In the genomic region with DNA sequence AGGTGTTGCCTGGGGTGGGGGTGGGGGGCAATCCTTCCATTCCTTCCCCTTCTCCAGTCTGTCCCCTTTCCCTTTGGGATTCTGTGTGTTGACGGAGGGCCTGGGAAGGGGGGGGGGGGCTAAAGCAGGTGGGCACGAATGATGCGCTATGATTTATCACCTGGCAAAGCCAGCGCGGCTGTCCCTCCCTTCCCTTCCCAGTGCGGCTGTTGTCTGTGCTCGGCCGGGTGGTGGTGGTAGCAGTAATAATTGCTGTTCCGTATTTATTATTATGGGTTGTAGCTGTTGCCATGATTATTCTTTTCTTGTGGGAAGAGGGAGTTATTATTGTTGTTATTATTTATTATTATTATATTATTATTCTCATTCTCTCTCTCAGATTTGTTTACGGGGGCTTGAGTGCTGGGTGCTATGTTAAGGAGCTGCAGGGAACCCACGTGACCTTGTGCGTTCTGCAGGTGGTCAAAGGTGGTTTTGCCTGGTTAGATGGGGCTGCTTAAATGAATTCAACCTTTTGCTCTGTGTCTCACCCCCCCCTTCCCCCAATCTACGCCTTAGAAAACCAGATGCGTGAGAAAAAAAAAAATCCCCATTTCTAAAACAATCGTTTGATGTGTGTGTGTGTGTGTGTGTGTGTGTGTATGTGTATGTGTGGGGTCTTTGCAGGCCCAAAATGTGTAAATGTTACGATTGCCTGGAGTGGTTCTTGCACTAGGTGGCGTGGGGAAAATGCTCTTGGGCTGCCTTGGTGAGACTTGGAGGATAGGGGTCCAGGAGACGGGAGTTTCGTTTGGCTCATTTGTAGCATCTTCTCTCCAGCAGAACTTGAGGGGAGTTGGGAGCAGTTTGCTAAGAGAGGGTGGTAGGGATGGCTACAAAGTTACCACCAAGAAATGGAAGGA, we compare ENCODE assay signal across 10 mouse cellular contexts. TPM values are rescaled to one million over a fixed set of nuclear protein-coding genes. Genes with fewer than 3 reads are reported as not detected.
DNase-seq lines count a peak whose midpoint lies in the region; ATAC-seq and TF ChIP-seq lines count a peak whose summit lies in the region.
"Had no signal": no experiment of that assay in that cellular context is flagged by ENCODE, and none has a peak within 500 bp of the region (broad histone marks: within the 10 kb centered on the region; RNA-seq: fewer than 3 reads in every experiment).

No protein-coding gene starts in this region.

- dilution Hi-C loops in CH12.LX (cut with MboI; ENCODE audit: extremely low pct_ligation_motif_present, extremely low pct_unique_long_range_greater_than_20kb, low sequenced_read_pairs): no loop called here

- TF ChIP-seq EP300 in CH12.LX (IDR thresholded peaks at IDR 0.05; ENCODE audit: low read length): no peak

- peaks cover 0 to 4% of the 10 kb centered on the region in 2 experiments for H3K36me3 ChIP-seq in CH12.LX (replicated peaks in 1 of 2; ENCODE audit: control insufficient read depth in 1 of 2, insufficient read depth in 1 of 2, low read length in 1 of 2)
- H3K36me3 ChIP-seq in forebrain, embryonic 11.5 days (ENCODE audit: control insufficient read depth, insufficient read depth, low read length): no peaks in the 10 kb centered on the region
- H3K36me3 ChIP-seq in midbrain, embryonic 11.5 days (ENCODE audit: control insufficient read depth, insufficient read depth, low read length): no peaks in the 10 kb centered on the region

- no peaks in the 10 kb centered on the region for H3K9me3 ChIP-seq in CH12.LX (replicated peaks; ENCODE audit: low read length)
- no peaks in the 10 kb centered on the region for H3K9me3 ChIP-seq in forebrain, embryonic 11.5 days (ENCODE audit: control insufficient read depth, low read length)
- H3K9me3 ChIP-seq in midbrain, embryonic 11.5 days (ENCODE audit: control insufficient read depth, low read length): no peaks in the 10 kb centered on the region
- H3K9me3 ChIP-seq: megakaryocyte, embryonic 14.5 days had no signal

- H3K79me2 ChIP-seq in CH12.LX (replicated peaks; ENCODE audit: control insufficient read depth, extremely low read depth, insufficient read depth, poor library complexity, severe bottlenecking): no peaks in the 10 kb centered on the region; the same call in 1 of the 2 replicates

- peaks cover 4% of the 10 kb centered on the region; the same call in 1 of the 2 replicates for H3K4me1 ChIP-seq in cerebellum, adult 2 months (ENCODE audit: control insufficient read depth, insufficient read depth, low read length)
- peaks cover 0 to 25% of the 10 kb centered on the region in 2 experiments; a peak in 2 of 4 replicates for H3K4me1 ChIP-seq in CH12.LX (ENCODE audit: control insufficient read depth in 1 of 2, insufficient read depth in 2 of 2)
- 0 out of 2 replicates have a peak, but pooled peaks cover 2% of the 10 kb centered on the region for H3K4me1 ChIP-seq in forebrain, embryonic 11.5 days (replicated peaks; ENCODE audit: control insufficient read depth, insufficient read depth, low read length)
- peaks cover 4% of the 10 kb centered on the region; the same call in 1 of the 2 replicates for H3K4me1 ChIP-seq in midbrain, embryonic 11.5 days (ENCODE audit: control insufficient read depth, insufficient read depth, low read length)

- peak overlapping the region; percentile 49 for H3K9ac ChIP-seq in CH12.LX (ENCODE audit: insufficient read depth, low read depth)
- peak overlapping the region; percentile 16; the same call in 1 of the 2 replicates for H3K9ac ChIP-seq in forebrain, embryonic 11.5 days (ENCODE audit: low read length)
- H3K9ac ChIP-seq in midbrain, embryonic 11.5 days (ENCODE audit: low read length): no peak overlapping the region

- H3K27me3 ChIP-seq in cerebellum, adult 2 months (ENCODE audit: control insufficient read depth, insufficient read depth, low read length): no peaks in the 10 kb centered on the region
- peaks cover 6% of the 10 kb centered on the region for H3K27me3 ChIP-seq in CH12.LX (replicated peaks)
- peaks cover 6% of the 10 kb centered on the region; the same call in 1 of the 2 replicates for H3K27me3 ChIP-seq in forebrain, embryonic 11.5 days (ENCODE audit: control insufficient read depth, insufficient read depth, low read length)
- no peaks in the 10 kb centered on the region; the same call in 1 of the 2 replicates for H3K27me3 ChIP-seq in midbrain, embryonic 11.5 days (ENCODE audit: control insufficient read depth, insufficient read depth, low read length)

- WGBS in cerebellum, adult 2 months: 4% methylated on average over 19 of the region's 19 CpGs
- WGBS in forebrain, embryonic 11.5 days: 26% methylated on average over 19 of the region's 19 CpGs
- WGBS in midbrain, embryonic 11.5 days: 29% methylated on average over 19 of the region's 19 CpGs

- DNase-seq in cerebellum, adult 2 months: peak; percentile 37 to 41
- DNase-seq in CH12.LX (ENCODE audit: extremely low read depth): no peak
- DNase-seq in forebrain, embryonic 11.5 days (ENCODE audit: low spot score): peak; percentile 50
- DNase-seq in midbrain, embryonic 11.5 days (ENCODE audit: low spot score, missing footprints): no peak
- DNase-seq in urinary bladder, postnatal 36 days (ENCODE audit: low spot score in 2 of 2): no peak
- DNase-seq in gastrocnemius, postnatal 4 days (ENCODE audit: low spot score in 2 of 2): no peak
- DNase-seq in urinary bladder, postnatal 4 days (ENCODE audit: low spot score in 2 of 2): no peak
- DNase-seq: kidney, postnatal 10 days had no signal

- peak overlapping the region; percentile 45 for H3K27ac ChIP-seq in cerebellum, adult 2 months (ENCODE audit: insufficient read depth, low read length)
- peak overlapping the region; percentile 35; the same call in 1 of the 2 replicates for H3K27ac ChIP-seq in CH12.LX (ENCODE audit: insufficient read depth, low read depth)
- no peak overlapping the region for H3K27ac ChIP-seq in forebrain, embryonic 11.5 days (ENCODE audit: low read depth, low read length)
- no peak overlapping the region for H3K27ac ChIP-seq in midbrain, embryonic 11.5 days (ENCODE audit: low read depth, low read length)

- ATAC-seq in cerebellum, adult (ENCODE audit: insufficient number of reproducible peaks, low FRiP score, low TSS enrichment): no peak
- ATAC-seq in forebrain, embryonic 11.5 days (replicated peaks; ENCODE audit: low FRiP score): no peak
- no peak for ATAC-seq in midbrain, embryonic 11.5 days (ENCODE audit: low FRiP score)

- peak; percentile 36 for TF ChIP-seq RAD21 in CH12.LX (IDR thresholded peaks at IDR 0.05; ENCODE audit: low read depth, low read length)

- peak; percentile 34; the same call in 1 of the 2 replicates for TF ChIP-seq CTCF in cerebellum, adult 2 months (IDR thresholded peaks at IDR 0.05; ENCODE audit: borderline replicate concordance, insufficient read depth, low read depth, low read length)
- peak in 1 of 2 experiments; percentile 59; a peak in 2 of 4 replicates for TF ChIP-seq CTCF in CH12.LX (conservative IDR thresholded peaks at IDR 0.05 in 1 of 2, IDR thresholded peaks at IDR 0.05 in 1 of 2; ENCODE audit: low read depth in 2 of 2, low read length in 2 of 2)

- peak overlapping the region; percentile 79 for H3K4me2 ChIP-seq in CH12.LX (ENCODE audit: insufficient read depth, low read depth, poor library complexity, severe bottlenecking)
- peak overlapping the region; percentile 78 for H3K4me2 ChIP-seq in forebrain, embryonic 11.5 days (ENCODE audit: low read depth, low read length, severe bottlenecking)
- H3K4me2 ChIP-seq in midbrain, embryonic 11.5 days: peak overlapping the region; percentile 83

- TF ChIP-seq POLR2A in cerebellum, adult 2 months (IDR thresholded peaks at IDR 0.05; ENCODE audit: borderline replicate concordance, insufficient read depth, low read length): no peak
- TF ChIP-seq POLR2A in CH12.LX (IDR thresholded peaks at IDR 0.05; ENCODE audit: low read depth, low read length): no peak

- in situ Hi-C loops in CH12.LX (cut with MboI; ENCODE audit: low pct_ligation_motif_present, low pct_unique_long_range_greater_than_20kb, low sequenced_read_pairs): no loop called here

- peak overlapping the region; percentile 76 for H3K4me3 ChIP-seq in cerebellum, adult 2 months (replicated peaks; ENCODE audit: insufficient read depth, low read depth, low read length)
- peak overlapping the region; percentile 62 to 79 (median 69) for H3K4me3 ChIP-seq in CH12.LX (replicated peaks in 1 of 3; ENCODE audit: low read depth in 2 of 3, low read length in 2 of 3, poor library complexity in 1 of 3)
- H3K4me3 ChIP-seq in forebrain, embryonic 11.5 days (ENCODE audit: low read depth, low read length): peak overlapping the region; percentile 56
- H3K4me3 ChIP-seq in midbrain, embryonic 11.5 days (ENCODE audit: low read depth, low read length): peak overlapping the region; percentile 70
- H3K4me3 ChIP-seq: megakaryocyte, embryonic 14.5 days had no signal

TF ChIP-seq in CH12.LX, 34 proteins besides CTCF, POLR2A, EP300 and RAD21 (continues in another document):
- TF ChIP-seq SMC3 (IDR thresholded peaks at IDR 0.05; ENCODE audit: low read depth, low read length) (peak; percentile 42; the same call in 1 of the 2 replicates), MEF2A (IDR thresholded peaks at IDR 0.05; ENCODE audit: borderline replicate concordance, low read depth, low read length) (0 out of 2 replicates have a peak, but pooled peaks have one; percentile 12)

RNA-seq across cellular contexts. Expression of a gene that starts 1.5 kb away (rescaled TPM):
- 12.1 and 13.7 TPM in 2 replicates for polyA plus RNA-seq in cerebellum, adult 2 months (2012; rRNA removed)
- 1.3 and 1.9 TPM in 2 replicates for total RNA-seq in CH12.LX (2012; rRNA removed)
- total RNA-seq in CH12.LX (2014; rRNA removed): 0.26 and 0.36 TPM in 2 replicates
- polyA plus RNA-seq in CH12.LX (2012; ENCODE audit: insufficient read length, low read depth): 1.0 and 1.2 TPM in 2 replicates
- polyA plus RNA-seq in forebrain, embryonic 11.5 days (2014; fragmentation: Nextera tagmentation; extraction: Ambion mirVana): 1.2 and 1.9 TPM in 2 replicates
- 0.90 and 1.3 TPM in 2 replicates for polyA plus RNA-seq in midbrain, embryonic 11.5 days (2014; fragmentation: Nextera tagmentation; extraction: Ambion mirVana)
- total RNA-seq in gastrocnemius, postnatal 4 days (2021): under 1 TPM; 0.22 to 0.23 TPM

RNA-seq across cellular contexts. Expression of a gene that starts 26.4 kb away (rescaled TPM):
- polyA plus RNA-seq in cerebellum, adult 2 months (2012; rRNA removed): 9.9 and 10.4 TPM in 2 replicates
- total RNA-seq in CH12.LX (2012; rRNA removed) (137 and 176 TPM in 2 replicates), CH12.LX (2014; rRNA removed) (186 and 188 TPM in 2 replicates)
- polyA plus RNA-seq in CH12.LX (2012; ENCODE audit: insufficient read length, low read depth): 191 and 221 TPM in 2 replicates
- polyA plus RNA-seq in forebrain, embryonic 11.5 days (2014; fragmentation: Nextera tagmentation; extraction: Ambion mirVana): 117 and 123 TPM in 2 replicates
- 97.7 and 102 TPM in 2 replicates for polyA plus RNA-seq in midbrain, embryonic 11.5 days (2014; fragmentation: Nextera tagmentation; extraction: Ambion mirVana)
- 10 to 100 TPM; 16.7 to 19.9 TPM for total RNA-seq in gastrocnemius, postnatal 4 days (2021)

RNA-seq across cellular contexts. Expression of a gene that starts 58.2 kb away (rescaled TPM):
- polyA plus RNA-seq in cerebellum, adult 2 months (2012; rRNA removed): 235 and 238 TPM in 2 replicates
- total RNA-seq in CH12.LX (2012; rRNA removed) (41.7 and 43.6 TPM in 2 replicates), CH12.LX (2014; rRNA removed) (30.6 and 36.1 TPM in 2 replicates)
- polyA plus RNA-seq in CH12.LX (2012; ENCODE audit: insufficient read length, low read depth): 34.8 and 44.2 TPM in 2 replicates
- polyA plus RNA-seq in forebrain, embryonic 11.5 days (2014; fragmentation: Nextera tagmentation; extraction: Ambion mirVana): 75.4 and 86.0 TPM in 2 replicates
- polyA plus RNA-seq in midbrain, embryonic 11.5 days (2014; fragmentation: Nextera tagmentation; extraction: Ambion mirVana): 72.7 and 84.2 TPM in 2 replicates
- total RNA-seq in gastrocnemius, postnatal 4 days (2021): 100 to 1,000 TPM in 1 of 2 experiments, 10 to 100 TPM in 1; 95.9 to 107 TPM

Comparison
In these comparisons a context has a peak if more than half of its experiments do, and no peak if none do; other contexts are left out.
1. DNase-seq: peak in cerebellum, adult 2 months (2 of 2) and forebrain, embryonic 11.5 days (single experiment); none in CH12.LX (single experiment), midbrain, embryonic 11.5 days (single experiment), urinary bladder, postnatal 36 days (0 of 2), gastrocnemius, postnatal 4 days (0 of 2) and urinary bladder, postnatal 4 days (0 of 2).
2. H3K27ac ChIP-seq: peak in cerebellum, adult 2 months (single experiment) and CH12.LX (single experiment); none in forebrain, embryonic 11.5 days (single experiment) and midbrain, embryonic 11.5 days (single experiment).
3. Peak in every context shown above with its lines, with median percentiles within 50 percentile points of each other: H3K4me3 ChIP-seq and H3K4me2 ChIP-seq.